Mouse (Mus musculus) liver, embryonic 11.5 days (tissue): ENCODE results near the gene Pck2. TPM values are rescaled to one million over a fixed set of nuclear protein-coding genes. Genes with fewer than 3 reads are reported as not detected.

Experiments
- ATAC-seq: fragments of 200-750 bp; cut with Nextera tagmentation; replicated peaks from 2 replicates; pipeline ENCODE4 v1.8.0; 2017; ENCODE audit warnings: moderate number of reproducible peaks, mild to moderate bottlenecking, moderate TSS enrichment, moderate library complexity; ENCODE audit not compliant: low FRiP score
- DNase-seq: peaks from one replicate; pipeline ENCODE4 v3.0.0-alpha.2; 2017; ENCODE audit warnings: low spot score
- H3K27ac ChIP-seq: fragments of 300-500 bp; sonication (generic); 2 replicates; pipeline ENCODE4 v1.5.1; 2014; ENCODE audit warnings: mild to moderate bottlenecking, low read depth, low read length, control low read depth
- H3K27me3 ChIP-seq: fragments of 300-500 bp; sonication (generic); replicated peaks from 2 replicates; pipeline ENCODE4 v1.6.1; 2014; ENCODE audit warnings: low read length, mixed read lengths; ENCODE audit not compliant: control insufficient read depth, insufficient read depth
- H3K36me3 ChIP-seq: fragments of 300-500 bp; sonication (generic); 2 replicates; pipeline ENCODE4 v1.6.1; 2014; ENCODE audit warnings: mild to moderate bottlenecking, low read length, moderate library complexity, mixed read lengths; ENCODE audit not compliant: control insufficient read depth, insufficient read depth
- H3K4me1 ChIP-seq: fragments of 300-500 bp; sonication (generic); replicated peaks from 2 replicates; pipeline ENCODE4 v1.6.1; 2014; ENCODE audit warnings: low read length, mixed read lengths; ENCODE audit not compliant: control insufficient read depth, insufficient read depth
- H3K4me2 ChIP-seq: fragments of 300-500 bp; sonication (generic); 2 replicates; pipeline ENCODE4 v1.6.1; 2014; ENCODE audit warnings: mild to moderate bottlenecking, control low read depth, moderate library complexity
- H3K4me3 ChIP-seq: fragments of 300-500 bp; sonication (generic); 2 replicates; pipeline ENCODE4 v1.5.1; 2014; ENCODE audit warnings: low read depth, low read length, control low read depth
- H3K9ac ChIP-seq: fragments of 300-500 bp; sonication (generic); 2 replicates; pipeline ENCODE4 v1.6.1; 2014; ENCODE audit warnings: low read depth, low read length, control low read depth
- H3K9me3 ChIP-seq: fragments of 300-500 bp; sonication (generic); 2 replicates; pipeline ENCODE4 v1.6.1; 2016; ENCODE audit warnings: low read length, inconsistent platforms, mixed read lengths; ENCODE audit not compliant: control insufficient read depth
- WGBS: fragments of 180-500 bp; shearing (Covaris S2); extraction: QIAGEN DNeasy Blood & Tissue Kit; methylation state at CpG from one replicate; pipeline ENCODE4 v1.1.7; 2014; 5-methylcytosine and 5-hydroxymethylcytosine counted together
- polyA plus RNA-seq: library from polyadenylated mRNA; unstranded; fragments of >200 nt; fragmentation: Nextera tagmentation; extraction: Ambion mirVana; gene quantifications from 2 replicates; pipeline ENCODE4 v1.2.1, GENCODE M21; 2014

Pck2 gene
- polyA plus RNA-seq, 1 experiment from 2014 or later, result 49.8 TPM

DNA sequence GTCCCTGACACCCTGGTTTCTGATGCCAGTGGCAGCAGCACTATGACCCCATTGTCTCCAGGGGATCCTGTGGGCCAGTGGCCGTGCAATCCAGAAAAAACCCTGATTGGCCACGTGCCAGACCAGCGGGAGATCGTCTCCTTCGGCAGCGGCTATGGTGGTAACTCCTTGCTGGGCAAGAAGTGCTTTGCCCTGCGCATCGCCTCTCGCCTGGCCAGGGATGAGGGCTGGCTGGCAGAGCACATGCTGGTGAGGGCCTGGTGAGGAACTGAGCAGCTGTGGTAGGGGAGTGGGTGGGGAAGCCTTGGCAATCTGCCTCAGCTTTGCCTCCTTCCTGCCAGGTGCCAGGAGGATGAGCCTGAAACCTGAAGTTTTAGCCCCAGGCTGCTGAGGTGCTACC lies 4.3 kb downstream of the Pck2 start:
- Histone ChIP-seq H3K27ac (no peak overlapping the region), H3K4me1 (peaks cover 17% of the 10 kb centered on the region), H3K4me2 (no peak overlapping the region), H3K36me3 (peaks cover 43% of the 10 kb centered on the region), H3K27me3 (no peaks in the 10 kb centered on the region), H3K4me3 (no peak overlapping the region), H3K9me3 (no peaks in the 10 kb centered on the region), H3K9ac (no peak overlapping the region)
- DNase-seq (no peak), ATAC-seq (no peak)
- 89% methylated on average over 9 of the region's 9 CpGs for WGBS

DNA sequence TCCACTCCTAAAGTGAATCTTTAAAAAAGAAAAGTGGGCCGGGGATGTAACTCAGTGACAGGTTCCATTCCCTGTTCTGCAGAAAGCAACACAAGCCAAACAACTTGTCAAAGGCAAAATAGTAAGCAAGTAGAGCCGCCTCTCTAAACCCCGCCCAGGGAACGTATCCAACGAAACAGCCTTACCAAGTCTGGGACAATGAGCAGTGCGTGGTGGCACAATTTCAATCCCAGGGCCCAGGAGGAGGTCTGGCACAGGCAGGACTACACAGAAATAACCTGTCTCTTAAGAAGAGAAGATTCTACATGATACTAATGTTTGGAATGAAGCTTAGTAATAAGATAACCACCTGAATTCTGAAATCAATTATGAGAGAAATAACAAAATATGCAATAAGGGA lies 10.1 kb downstream of the Pck2 start:
- Histone ChIP-seq H3K9ac (no peak overlapping the region), H3K36me3 (peaks cover 24% of the 10 kb centered on the region), H3K27me3 (no peaks in the 10 kb centered on the region), H3K9me3 (no peaks in the 10 kb centered on the region), H3K4me3 (no peak overlapping the region), H3K27ac (no peak overlapping the region), H3K4me1 (no peaks in the 10 kb centered on the region), H3K4me2 (no peak overlapping the region)
- WGBS, result 89% methylated on average over 6 of the region's 6 CpGs
- no peak for DNase-seq
- ATAC-seq, result no peak

DNA sequence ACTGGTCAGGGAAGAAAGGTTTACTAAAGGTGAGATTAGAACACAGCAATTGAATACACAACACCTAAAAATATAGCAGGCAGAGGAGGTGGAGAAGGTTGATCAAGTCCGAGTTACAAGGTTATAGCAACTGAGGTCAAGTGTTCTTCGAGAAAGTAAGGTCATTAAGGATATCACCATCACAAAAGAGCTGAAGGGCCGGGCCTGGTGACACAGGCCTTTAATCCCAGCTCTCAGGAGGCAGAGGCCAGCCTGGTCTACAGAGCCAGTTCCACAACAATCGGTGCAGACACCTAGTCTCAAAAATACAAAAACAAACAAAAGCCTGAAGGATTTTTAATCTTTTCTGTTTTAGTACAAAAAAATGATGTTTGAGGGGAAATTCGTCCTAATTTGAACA lies 11.3 kb downstream of the Pck2 start:
- Histone ChIP-seq H3K27ac (no peak overlapping the region), H3K36me3 (peaks cover 17% of the 10 kb centered on the region), H3K27me3 (no peaks in the 10 kb centered on the region), H3K4me1 (no peaks in the 10 kb centered on the region; the same call in 1 of the 2 replicates), H3K4me3 (no peak overlapping the region), H3K9me3 (no peaks in the 10 kb centered on the region), H3K4me2 (no peak overlapping the region), H3K9ac (no peak overlapping the region)
- ATAC-seq (no peak), DNase-seq (no peak)
- 74% methylated on average over 5 of the region's 5 CpGs for WGBS

DNA sequence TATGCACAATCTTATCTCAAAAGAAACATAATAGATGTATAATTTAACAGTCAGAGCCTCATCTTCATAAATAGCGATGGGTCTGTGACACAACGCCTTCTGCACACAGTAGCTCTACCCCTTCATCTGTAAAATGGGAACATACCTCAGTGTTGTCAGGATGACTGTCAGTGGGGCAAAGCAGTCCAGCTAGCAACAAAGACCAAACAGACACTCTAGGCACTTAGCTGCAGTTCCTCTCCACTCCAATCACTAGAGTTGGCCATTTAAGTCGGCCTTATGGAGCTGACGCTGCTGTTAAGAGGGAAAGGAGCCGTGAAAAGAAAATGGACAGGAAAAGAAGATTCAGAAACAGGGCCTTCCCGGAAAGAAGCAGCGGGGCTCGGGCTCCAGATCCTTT lies 11.7 kb downstream of the Pck2 start:
- Histone ChIP-seq H3K4me1 (peaks cover 4% of the 10 kb centered on the region), H3K27ac (no peak overlapping the region), H3K36me3 (peaks cover 16% of the 10 kb centered on the region), H3K4me2 (no peak overlapping the region), H3K4me3 (no peak overlapping the region), H3K27me3 (no peaks in the 10 kb centered on the region), H3K9me3 (no peaks in the 10 kb centered on the region), H3K9ac (no peak overlapping the region)
- WGBS, result 90% methylated on average over 8 of the region's 8 CpGs
- DNase-seq (no peak), ATAC-seq (no peak)

DNA sequence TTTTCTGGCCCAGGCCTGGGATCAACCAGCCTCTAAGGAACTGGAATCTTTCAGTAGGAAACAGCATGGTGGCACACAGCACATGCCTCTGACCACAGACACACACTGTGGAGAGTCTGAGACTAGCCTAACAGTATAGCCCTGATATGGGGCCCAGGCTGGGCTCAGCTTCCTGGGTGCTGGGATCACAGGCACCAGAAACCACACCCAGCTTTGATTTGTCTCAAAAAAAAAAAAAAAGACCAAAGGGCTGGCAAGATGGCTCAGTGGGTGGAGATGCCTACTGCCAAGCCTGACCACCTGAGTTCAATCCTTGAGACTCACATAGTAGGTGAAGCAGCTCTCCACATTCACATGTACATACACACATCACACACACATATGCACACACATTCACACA lies 14.6 kb downstream of the Pck2 start:
- H3K4me3 ChIP-seq, result no peak overlapping the region
- no peaks in the 10 kb centered on the region for H3K27me3 ChIP-seq
- H3K4me1 ChIP-seq, result peaks cover 16% of the 10 kb centered on the region
- ATAC-seq, result no peak
- H3K27ac ChIP-seq, result no peak overlapping the region
- H3K36me3 ChIP-seq, result no peaks in the 10 kb centered on the region
- H3K9ac ChIP-seq, result no peak overlapping the region
- no peak overlapping the region for H3K4me2 ChIP-seq
- H3K9me3 ChIP-seq, result no peaks in the 10 kb centered on the region
- no peak for DNase-seq

DNA sequence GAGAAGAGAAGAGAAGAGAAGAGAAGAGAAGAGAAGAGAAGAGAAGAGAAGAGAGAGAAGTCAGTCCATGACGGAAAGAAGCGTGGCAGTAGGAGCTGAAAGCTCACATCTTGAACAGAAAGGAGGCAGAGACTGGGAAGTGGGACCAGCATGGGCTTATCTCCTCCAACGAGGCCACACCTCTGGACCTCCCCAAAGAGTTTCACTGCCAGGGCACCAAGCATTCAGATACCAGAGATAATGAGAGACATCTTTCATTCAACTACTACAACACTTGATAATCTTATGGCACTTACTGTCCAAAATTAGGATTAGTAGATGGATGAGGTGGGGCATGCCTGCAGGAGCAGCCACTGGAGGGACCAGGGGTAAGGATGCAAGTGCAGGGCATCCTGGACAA lies 15.7 kb downstream of the Pck2 start:
- H3K36me3 ChIP-seq, result no peaks in the 10 kb centered on the region
- WGBS, result 66% methylated on average over 3 of the region's 3 CpGs

DNA sequence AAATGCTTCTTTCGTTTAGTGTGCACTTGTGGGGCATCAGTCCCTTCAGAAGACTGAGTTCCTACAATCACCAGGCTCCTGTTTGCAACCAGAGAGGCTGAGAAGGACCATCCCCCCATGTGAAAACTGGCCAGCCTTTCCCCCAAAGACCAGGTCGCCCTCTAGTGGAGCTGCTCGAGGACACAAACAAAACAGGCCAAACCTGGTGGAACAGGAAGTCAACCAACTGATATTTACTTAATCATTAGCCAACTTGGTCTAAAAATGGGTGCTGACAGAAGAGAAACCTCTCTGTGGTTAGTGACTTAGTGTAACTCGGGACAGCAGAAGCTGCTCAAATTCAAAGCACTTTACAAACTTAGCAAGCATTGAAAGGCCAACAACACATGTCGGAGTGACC lies 16.9 kb downstream of the Pck2 start:
- 24% methylated on average over 5 of the region's 5 CpGs for WGBS
- DNase-seq, result peak; percentile 72
- no peaks in the 10 kb centered on the region for H3K36me3 ChIP-seq
- H3K4me1 ChIP-seq, result peaks cover 22% of the 10 kb centered on the region
- ATAC-seq, result no peak
- no peaks in the 10 kb centered on the region for H3K27me3 ChIP-seq
- no peak overlapping the region for H3K9ac ChIP-seq
- peak overlapping the region; percentile 57; the same call in 1 of the 2 replicates for H3K27ac ChIP-seq
- H3K9me3 ChIP-seq, result no peaks in the 10 kb centered on the region
- no peak overlapping the region for H3K4me3 ChIP-seq
- 0 out of 2 replicates have a peak overlapping the region, but pooled peaks have one; percentile 11 for H3K4me2 ChIP-seq

More for the DNA sequence above, 15.7 kb downstream of the Pck2 start:
- no peaks in the 10 kb centered on the region for H3K27me3 ChIP-seq
- H3K4me1 ChIP-seq, result peaks cover 16% of the 10 kb centered on the region
- no peak overlapping the region for H3K9ac ChIP-seq
- ATAC-seq (no peak), DNase-seq (no peak)
- H3K4me3 ChIP-seq, result no peak overlapping the region
- no peak overlapping the region for H3K27ac ChIP-seq
- no peaks in the 10 kb centered on the region for H3K9me3 ChIP-seq
- H3K4me2 ChIP-seq, result no peak overlapping the region

DNA sequence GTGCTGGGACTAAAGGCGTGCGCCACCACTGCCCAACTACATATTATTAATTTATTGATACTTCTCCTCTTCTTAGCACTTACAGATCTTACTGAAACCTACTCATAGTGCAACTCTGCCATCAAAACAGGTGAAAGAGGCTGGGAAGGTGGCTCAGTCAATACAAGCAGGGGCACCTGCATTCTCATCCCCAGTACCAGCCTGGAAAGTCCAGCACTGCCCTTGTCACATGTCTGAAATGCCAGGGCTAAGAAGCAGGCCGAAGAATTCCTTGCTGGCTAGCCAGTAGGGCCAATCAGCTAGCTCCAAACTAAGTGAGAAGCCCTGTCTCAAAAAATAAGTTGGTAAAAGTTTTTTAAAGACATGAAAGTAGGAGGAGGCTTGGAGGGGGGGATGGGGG lies 17.5 kb downstream of the Pck2 start:
- DNase-seq (no peak), ATAC-seq (no peak)
- peak overlapping the region; percentile 12; the same call in 1 of the 2 replicates for H3K9ac ChIP-seq
- no peak overlapping the region for H3K4me3 ChIP-seq
- no peaks in the 10 kb centered on the region for H3K27me3 ChIP-seq
- no peaks in the 10 kb centered on the region for H3K36me3 ChIP-seq
- no peak overlapping the region for H3K4me2 ChIP-seq
- H3K27ac ChIP-seq, result peak overlapping the region; percentile 57
- H3K4me1 ChIP-seq, result peaks cover 24% of the 10 kb centered on the region
- no peaks in the 10 kb centered on the region for H3K9me3 ChIP-seq
- 90% methylated on average over 3 of the region's 3 CpGs for WGBS

DNA sequence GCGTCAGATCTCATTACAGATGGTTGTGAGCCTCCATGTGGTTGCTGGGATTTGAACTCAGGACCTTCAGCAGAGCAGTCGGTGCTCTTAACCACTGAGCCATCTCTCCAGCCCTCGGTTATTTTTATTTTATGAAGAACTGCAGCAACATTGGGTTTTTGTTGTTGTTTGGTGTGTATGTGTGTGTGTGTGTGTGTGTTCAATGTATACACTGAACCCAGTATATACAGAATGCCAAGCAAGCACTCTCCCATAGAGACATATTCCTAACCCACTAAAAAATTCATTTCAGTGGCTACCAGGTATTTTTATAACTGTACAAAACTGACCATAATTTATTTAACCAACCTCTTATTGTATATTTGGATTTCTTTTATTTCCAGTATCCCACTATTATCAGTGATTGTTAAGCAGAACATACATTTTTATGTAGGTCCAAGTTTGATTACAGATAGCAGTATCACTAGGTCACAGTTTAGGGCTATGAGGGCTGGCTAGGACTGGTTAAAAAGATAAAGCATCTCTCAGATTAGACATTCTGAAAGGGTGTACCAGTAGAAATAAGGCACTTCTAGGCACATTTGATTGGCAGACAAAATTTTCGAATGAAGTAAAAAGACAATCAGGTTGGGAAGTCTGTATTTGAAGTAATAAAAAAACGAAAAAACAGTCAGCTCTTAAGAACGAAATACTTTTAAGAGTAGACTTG lies 18.8 kb downstream of the Pck2 start:
- Histone ChIP-seq H3K4me3 (peak overlapping the region; percentile 68), H3K4me1 (peaks cover 24% of the 10 kb centered on the region), H3K36me3 (no peaks in the 10 kb centered on the region; the same call in 1 of the 2 replicates), H3K4me2 (peak overlapping the region; percentile 92), H3K27me3 (no peaks in the 10 kb centered on the region), H3K27ac (peak overlapping the region; percentile 99), H3K9ac (no peak overlapping the region), H3K9me3 (no peaks in the 10 kb centered on the region)
- ATAC-seq (peak; percentile 30; the same call in 1 of the 2 replicates), DNase-seq (no peak)
- WGBS, result 46% methylated on average over 6 of the region's 6 CpGs
